Mouse (Mus musculus): ENCODE measurements around the gene Hdac9.

Gene Hdac9

DNA sequence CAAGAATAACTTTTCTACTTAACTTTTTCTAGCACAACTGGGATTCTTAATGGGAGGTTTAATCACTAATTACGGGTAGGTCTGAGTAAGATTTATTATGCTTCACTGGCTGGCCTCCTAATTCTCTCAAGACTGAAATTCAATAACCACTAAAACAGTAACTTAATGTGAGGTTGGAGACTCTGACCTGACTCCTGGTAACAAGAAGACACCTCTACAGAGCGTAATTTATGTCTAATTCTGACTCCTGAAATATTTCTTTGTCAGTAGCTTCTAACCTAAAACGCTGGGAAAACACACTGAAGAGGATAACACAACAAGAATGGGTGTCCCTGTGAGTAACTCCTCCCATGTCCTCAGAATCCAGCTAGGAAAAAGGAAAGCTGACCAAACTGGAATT is 508.8 kb downstream of the Hdac9 start:
- Histone ChIP-seq H3K27me3 (ENCODE audit: control insufficient read depth, insufficient read depth, low read length, poor library complexity, severe bottlenecking) (no peaks in the 10 kb centered on the region), H3K36me3 (ENCODE audit: control insufficient read depth, insufficient read depth, low read length, poor library complexity, severe bottlenecking) (peaks cover 6% of the 10 kb centered on the region; the same call in 1 of the 2 replicates)
- no peak for DNase-seq (ENCODE audit: low read depth, low spot score)

DNA sequence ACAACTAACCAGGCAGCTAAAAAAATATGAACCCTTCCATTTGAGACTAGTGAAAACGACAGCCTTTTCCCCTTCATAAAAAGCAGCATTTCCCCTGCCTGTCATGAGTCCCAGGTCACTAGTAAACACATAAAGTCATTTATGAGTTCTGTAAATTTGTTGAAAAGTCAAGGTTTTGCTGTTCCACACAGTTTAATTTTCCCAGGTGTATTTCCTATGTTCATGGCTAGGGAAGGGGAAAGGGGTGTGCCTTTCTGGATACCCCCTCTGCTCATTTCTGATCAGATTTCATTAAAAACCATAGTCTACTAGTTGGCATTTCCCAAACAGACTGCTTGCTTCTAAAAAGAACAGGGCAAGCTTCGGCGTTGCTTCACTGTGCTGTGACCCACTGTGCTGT is 509.8 kb downstream of the Hdac9 start:
- Histone ChIP-seq H3K36me3 (ENCODE audit: control insufficient read depth, insufficient read depth, low read length, poor library complexity, severe bottlenecking) (peaks cover 8% of the 10 kb centered on the region; the same call in 1 of the 2 replicates), H3K27me3 (ENCODE audit: control insufficient read depth, insufficient read depth, low read length, poor library complexity, severe bottlenecking) (no peaks in the 10 kb centered on the region)
- DNase-seq (ENCODE audit: low read depth, low spot score): no peak

DNA sequence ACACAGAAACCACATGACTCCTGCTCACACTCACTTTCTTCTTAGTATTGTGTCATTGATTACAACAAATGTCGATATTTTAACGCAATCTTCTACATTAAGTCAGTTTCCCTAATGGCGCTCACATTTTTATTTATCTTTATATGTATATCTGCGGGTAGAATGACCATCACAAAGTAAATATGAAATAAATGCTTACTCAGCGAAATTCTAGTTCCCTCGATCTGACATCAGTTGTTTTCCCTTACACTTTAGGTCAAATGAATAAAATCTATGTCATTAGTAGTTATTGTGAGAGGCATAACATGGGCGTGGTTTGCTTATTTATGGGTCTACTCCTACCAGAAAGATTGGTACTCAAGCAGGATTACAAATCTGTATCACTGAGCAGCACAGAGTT is 514.8 kb downstream of the Hdac9 start:
- H3K36me3 ChIP-seq (ENCODE audit: control insufficient read depth, insufficient read depth, low read length, poor library complexity, severe bottlenecking): peaks cover 7% of the 10 kb centered on the region; the same call in 1 of the 2 replicates
- H3K27me3 ChIP-seq (ENCODE audit: control insufficient read depth, insufficient read depth, low read length, poor library complexity, severe bottlenecking): no peaks in the 10 kb centered on the region
- no peak for DNase-seq (ENCODE audit: low read depth, low spot score)

DNA sequence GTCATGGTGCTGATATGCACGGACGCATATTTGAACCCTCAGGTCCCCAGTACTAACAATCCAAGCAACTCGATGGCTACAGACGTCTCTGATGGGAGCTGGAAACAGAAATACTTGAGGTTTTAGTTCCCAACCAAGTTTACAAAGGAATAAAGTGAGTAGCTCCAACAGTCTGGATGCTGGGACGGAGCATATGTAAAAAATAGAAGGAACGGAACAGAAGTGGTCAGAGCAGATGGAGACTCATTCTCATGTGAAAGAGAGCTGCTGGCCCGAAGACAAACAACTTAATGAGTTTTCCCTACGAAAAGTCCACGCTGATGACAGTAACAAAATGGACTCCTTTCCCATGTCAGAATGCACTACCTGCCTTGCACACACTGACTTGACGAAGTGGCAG is 518.3 kb downstream of the Hdac9 start:
- Histone ChIP-seq H3K27me3 (ENCODE audit: control insufficient read depth, insufficient read depth, low read length, poor library complexity, severe bottlenecking) (no peaks in the 10 kb centered on the region), H3K36me3 (ENCODE audit: control insufficient read depth, insufficient read depth, low read length, poor library complexity, severe bottlenecking) (peaks cover 7% of the 10 kb centered on the region; the same call in 1 of the 2 replicates)
- DNase-seq (ENCODE audit: low read depth, low spot score): no peak

DNA sequence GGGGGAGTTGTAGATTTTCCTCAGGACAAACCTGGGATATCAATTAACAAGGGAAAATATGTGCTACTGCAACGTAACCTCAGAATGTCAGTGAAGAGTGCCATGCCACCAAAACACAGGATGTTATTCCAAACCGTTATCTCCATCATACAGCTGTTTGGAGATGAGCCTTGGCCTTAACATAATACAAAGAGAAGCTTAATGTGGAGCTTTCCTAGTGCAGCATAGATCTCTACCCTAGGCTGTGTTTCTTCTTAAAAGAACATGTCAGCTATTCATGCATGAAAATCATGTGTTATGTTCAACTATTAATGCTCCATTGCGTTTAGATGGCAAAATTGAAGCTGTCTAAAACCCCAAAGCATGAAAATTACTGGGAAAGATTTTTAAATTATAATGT is 522.6 kb downstream of the Hdac9 start:
- no peak for DNase-seq (ENCODE audit: low read depth, low spot score)
- H3K27me3 ChIP-seq (ENCODE audit: control insufficient read depth, insufficient read depth, low read length, poor library complexity, severe bottlenecking): no peaks in the 10 kb centered on the region
- peaks cover 3% of the 10 kb centered on the region; the same call in 1 of the 2 replicates for H3K36me3 ChIP-seq (ENCODE audit: control insufficient read depth, insufficient read depth, low read length, poor library complexity, severe bottlenecking)

DNA sequence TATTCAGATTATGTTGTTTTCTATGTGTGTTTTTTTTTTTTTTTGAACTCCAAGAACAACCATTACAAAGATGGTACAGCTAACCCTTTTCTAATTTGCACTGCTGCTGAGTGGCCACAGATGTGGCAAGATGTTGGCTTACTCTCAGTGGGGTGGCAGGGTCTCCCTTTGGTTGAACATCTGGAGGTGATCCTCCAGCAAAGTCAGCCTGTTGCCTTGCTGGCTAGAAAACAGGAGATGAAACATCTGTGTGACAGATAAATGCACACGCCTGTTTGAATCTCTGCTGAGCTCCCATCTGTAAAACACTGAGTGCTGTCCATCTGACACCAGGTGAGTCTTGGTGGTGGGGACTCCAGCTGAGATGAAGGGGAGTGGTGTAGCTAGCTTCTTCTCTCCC is 537.2 kb downstream of the Hdac9 start:
- 0 out of 2 replicates have a peak, but pooled peaks cover 1% of the 10 kb centered on the region for H3K36me3 ChIP-seq (ENCODE audit: control insufficient read depth, insufficient read depth, low read length, poor library complexity, severe bottlenecking)
- no peaks in the 10 kb centered on the region for H3K27me3 ChIP-seq (ENCODE audit: control insufficient read depth, insufficient read depth, low read length, poor library complexity, severe bottlenecking)
- DNase-seq (ENCODE audit: low read depth, low spot score): no peak

DNA sequence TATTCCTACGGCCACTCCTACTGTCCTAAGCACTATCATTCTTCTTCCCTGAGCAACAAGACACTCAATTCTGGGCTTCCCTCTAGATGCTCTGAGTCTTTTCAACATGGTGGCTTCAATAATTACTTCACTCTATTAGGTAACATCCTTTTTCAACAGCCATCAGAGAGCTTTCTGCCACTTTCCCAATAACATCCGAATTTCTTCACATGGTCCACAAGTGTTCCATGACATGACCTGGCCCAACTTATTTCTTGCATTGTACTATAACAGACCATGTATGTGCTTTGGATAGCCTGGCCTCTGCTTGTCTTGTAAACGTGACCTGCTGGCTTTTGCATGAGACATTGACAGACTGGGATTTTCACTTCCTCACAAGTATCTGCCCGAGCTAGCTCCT is 538.3 kb downstream of the Hdac9 start:
- 0 out of 2 replicates have a peak, but pooled peaks cover 1% of the 10 kb centered on the region for H3K36me3 ChIP-seq (ENCODE audit: control insufficient read depth, insufficient read depth, low read length, poor library complexity, severe bottlenecking)
- no peak for DNase-seq (ENCODE audit: low read depth, low spot score)
- no peaks in the 10 kb centered on the region for H3K27me3 ChIP-seq (ENCODE audit: control insufficient read depth, insufficient read depth, low read length, poor library complexity, severe bottlenecking)

DNA sequence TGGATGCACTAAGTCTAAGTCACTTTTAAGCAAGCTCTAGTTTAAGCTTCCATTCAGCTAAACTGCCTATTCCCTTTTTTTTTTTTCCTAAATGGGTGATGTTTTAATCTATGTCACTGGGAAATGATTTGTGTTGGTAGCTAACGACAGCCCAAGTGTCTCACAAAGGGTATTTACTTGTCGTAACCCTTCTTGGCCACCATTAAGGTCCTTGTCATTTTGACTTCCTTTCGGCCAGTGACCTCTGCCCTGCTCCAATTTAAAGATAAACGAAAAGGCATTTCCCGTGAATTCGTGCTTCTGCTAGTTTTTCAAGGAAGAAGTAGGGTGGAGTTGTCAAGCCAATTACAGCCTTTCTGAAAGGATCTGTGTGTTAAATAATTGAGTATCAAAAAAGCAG is 565.0 kb downstream of the Hdac9 start:
- no peaks in the 10 kb centered on the region for H3K36me3 ChIP-seq (ENCODE audit: control insufficient read depth, insufficient read depth, low read length, poor library complexity, severe bottlenecking)
- H3K27me3 ChIP-seq (ENCODE audit: control insufficient read depth, insufficient read depth, low read length, poor library complexity, severe bottlenecking): no peaks in the 10 kb centered on the region
- no peak for DNase-seq (ENCODE audit: low read depth, low spot score)

DNA sequence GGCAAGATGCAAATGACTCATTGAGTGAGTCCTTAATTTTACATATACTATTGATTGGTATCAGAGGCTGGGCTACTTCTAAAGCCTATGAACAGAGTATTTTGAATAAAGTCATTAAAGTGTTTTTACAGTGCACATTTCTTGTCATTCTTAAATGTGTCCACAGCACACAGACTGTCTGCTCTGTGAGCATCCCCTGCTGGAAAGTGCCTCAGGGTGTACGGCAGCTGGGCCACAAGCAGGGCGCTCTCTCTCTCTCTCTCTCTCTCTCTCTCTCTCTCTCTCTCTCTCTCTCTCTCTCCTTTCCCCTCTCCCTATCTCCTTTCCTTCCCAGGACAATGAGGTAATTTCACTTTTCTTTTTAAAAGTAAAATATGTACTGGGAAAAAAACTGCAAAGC is 569.4 kb downstream of the Hdac9 start:
- DNase-seq (ENCODE audit: low read depth, low spot score): no peak
- H3K36me3 ChIP-seq (ENCODE audit: control insufficient read depth, insufficient read depth, low read length, poor library complexity, severe bottlenecking): no peaks in the 10 kb centered on the region
- no peaks in the 10 kb centered on the region for H3K27me3 ChIP-seq (ENCODE audit: control insufficient read depth, insufficient read depth, low read length, poor library complexity, severe bottlenecking)

DNA sequence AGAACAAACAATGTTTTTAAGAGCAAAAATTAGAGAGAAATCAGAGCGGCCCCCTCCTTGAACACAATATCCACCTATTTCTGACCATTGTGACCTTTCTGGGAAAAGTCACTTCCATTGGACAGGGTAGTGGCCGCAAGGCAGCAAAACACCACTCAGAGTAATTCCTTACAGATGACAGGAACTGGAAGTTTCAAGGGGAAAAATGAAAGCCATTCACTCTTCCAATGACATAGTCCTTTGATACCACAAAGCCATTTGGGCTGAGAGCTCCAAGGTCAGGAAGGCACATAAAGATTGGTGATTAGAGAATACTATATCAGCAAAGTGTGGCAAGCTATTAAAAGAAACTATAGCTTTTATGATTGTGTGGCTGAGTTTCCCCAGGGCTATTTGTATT is 574.1 kb downstream of the Hdac9 start:
- Histone ChIP-seq H3K36me3 (ENCODE audit: control insufficient read depth, insufficient read depth, low read length, poor library complexity, severe bottlenecking) (no peaks in the 10 kb centered on the region), H3K27me3 (ENCODE audit: control insufficient read depth, insufficient read depth, low read length, poor library complexity, severe bottlenecking) (no peaks in the 10 kb centered on the region)
- DNase-seq (ENCODE audit: low read depth, low spot score): no peak

DNA sequence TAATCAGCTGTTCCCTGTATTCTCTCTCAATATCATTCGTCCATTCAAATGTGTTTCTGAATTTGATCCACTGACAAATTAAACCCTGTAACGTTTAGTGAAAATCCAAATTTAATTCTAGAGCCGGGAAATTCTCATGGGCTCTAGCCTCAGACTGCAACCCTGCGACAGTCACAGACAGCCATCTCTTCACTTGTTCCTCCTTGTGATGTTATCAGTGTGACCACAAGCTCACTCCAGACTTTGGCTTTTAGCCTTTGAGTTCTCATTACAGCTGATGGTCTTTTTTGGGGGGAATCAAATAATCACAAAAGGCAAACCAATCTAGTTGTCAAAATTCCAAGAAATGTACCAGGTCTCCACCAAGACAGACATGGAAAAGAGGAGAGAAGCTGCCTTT is 578.0 kb downstream of the Hdac9 start:
- H3K27me3 ChIP-seq (ENCODE audit: control insufficient read depth, insufficient read depth, low read length, poor library complexity, severe bottlenecking): no peaks in the 10 kb centered on the region
- no peak for DNase-seq (ENCODE audit: low read depth, low spot score)
- no peaks in the 10 kb centered on the region for H3K36me3 ChIP-seq (ENCODE audit: control insufficient read depth, insufficient read depth, low read length, poor library complexity, severe bottlenecking)

DNA sequence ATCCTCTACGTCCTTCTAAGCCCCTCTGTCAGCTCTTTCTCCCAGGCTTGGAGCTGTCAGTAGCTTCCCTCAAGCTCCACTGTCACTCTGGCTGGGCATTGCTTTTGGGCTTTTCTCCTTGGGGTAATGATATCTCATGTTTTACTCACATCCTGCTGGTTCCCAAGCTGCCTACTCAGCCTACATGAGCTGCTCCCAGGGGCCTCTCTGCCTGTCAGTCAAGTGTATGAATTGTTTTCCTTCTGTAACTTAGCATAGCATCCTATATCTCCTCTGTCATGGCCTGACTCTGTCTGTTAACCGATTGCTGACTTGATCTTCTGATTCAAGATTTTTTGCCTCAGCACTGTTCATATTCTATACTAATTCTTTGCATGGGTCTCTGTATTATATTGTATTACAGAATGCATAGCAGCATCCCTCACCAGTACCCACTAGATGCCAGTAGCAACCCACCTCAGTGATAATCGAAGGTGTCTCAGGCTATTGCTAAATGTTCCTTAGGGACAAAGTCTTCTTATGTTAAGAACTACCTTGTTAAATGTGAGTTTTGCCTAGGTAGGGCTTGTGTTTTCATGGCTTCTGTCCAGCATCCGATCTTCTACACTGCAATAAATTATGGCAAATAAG is 582.3 kb downstream of the Hdac9 start:
- no peaks in the 10 kb centered on the region for H3K36me3 ChIP-seq (ENCODE audit: control insufficient read depth, insufficient read depth, low read length, poor library complexity, severe bottlenecking)
- no peak for DNase-seq (ENCODE audit: low read depth, low spot score)
- no peaks in the 10 kb centered on the region for H3K27me3 ChIP-seq (ENCODE audit: control insufficient read depth, insufficient read depth, low read length, poor library complexity, severe bottlenecking)

DNA sequence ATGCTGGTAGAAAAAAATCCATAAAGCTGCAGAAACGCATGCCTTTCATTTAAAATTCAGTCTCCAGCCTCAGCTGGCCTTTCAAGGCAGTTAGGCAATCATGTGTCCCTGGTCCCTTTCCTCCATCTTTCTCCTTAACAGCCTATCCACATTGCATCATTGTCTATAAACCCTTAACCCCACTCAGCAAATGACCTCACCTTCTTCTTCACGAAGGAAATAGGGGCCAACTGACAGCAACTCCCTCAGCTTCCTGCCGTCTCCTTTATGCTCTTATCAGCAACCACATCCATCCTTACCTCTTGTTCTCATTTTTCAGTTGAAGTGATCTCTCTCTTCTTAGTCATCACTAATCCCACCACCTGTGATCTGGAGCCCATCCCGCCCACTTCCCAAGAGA is 584.0 kb downstream of the Hdac9 start:
- no peaks in the 10 kb centered on the region for H3K27me3 ChIP-seq (ENCODE audit: control insufficient read depth, insufficient read depth, low read length, poor library complexity, severe bottlenecking)
- no peak for DNase-seq (ENCODE audit: low read depth, low spot score)

DNA sequence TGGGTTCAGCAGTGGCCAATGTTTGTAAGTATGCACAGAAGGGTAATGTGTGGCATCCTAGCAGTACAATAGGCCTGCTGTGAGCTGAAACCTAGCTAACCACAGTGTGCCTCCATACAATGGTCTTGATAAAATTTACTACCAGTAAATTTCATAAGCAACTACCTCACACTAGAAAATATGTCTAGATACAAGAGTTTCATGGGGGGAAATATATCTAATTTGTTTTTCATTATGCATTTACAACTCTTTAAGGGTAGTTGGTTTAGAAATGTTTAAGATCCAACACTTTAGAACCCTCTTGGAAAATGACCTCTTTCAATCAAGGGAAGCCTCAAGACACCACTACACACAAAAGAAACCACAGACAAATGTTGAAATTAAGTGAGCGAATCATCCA is 589.8 kb downstream of the Hdac9 start:
- no peak for DNase-seq (ENCODE audit: low read depth, low spot score)
- Histone ChIP-seq H3K36me3 (ENCODE audit: control insufficient read depth, insufficient read depth, low read length, poor library complexity, severe bottlenecking) (no peaks in the 10 kb centered on the region), H3K27me3 (ENCODE audit: control insufficient read depth, insufficient read depth, low read length, poor library complexity, severe bottlenecking) (no peaks in the 10 kb centered on the region)

More for the DNA sequence above, 584.0 kb downstream of the Hdac9 start:
- H3K36me3 ChIP-seq (ENCODE audit: control insufficient read depth, insufficient read depth, low read length, poor library complexity, severe bottlenecking): no peaks in the 10 kb centered on the region

DNA sequence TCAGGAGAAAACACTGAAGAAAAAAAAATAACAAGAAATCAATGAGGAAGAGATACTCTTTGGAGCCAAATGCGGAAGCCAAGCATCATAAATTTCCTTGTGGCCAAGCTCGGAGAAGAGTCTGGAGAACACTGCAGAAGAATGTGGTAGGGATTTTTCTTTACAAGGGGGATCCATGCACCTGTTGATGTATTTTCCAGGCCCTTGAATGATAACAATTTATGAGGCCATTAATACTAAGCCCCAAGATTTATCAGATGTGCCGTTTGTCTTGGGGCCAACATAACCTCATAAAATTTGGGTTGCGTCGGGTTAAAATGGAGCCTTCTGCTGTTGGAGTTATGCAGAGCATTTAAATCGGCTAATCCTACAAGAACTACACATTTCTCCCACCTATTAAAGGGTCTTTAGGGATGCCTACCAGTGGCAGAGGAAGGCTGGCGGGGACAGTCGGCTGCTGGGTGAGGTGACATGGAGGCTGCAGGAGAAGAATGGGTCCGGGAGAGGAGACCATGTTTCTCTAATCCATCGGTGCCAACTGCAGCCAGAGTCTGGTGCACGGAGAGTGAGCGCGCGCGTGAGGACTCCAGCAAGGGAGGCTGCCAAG is 604.7 kb downstream of the Hdac9 start:
- no peak for DNase-seq (ENCODE audit: low read depth, low spot score)
- no peaks in the 10 kb centered on the region for H3K36me3 ChIP-seq (ENCODE audit: control insufficient read depth, insufficient read depth, low read length, poor library complexity, severe bottlenecking)
- no peaks in the 10 kb centered on the region for H3K27me3 ChIP-seq (ENCODE audit: control insufficient read depth, insufficient read depth, low read length, poor library complexity, severe bottlenecking)

DNA sequence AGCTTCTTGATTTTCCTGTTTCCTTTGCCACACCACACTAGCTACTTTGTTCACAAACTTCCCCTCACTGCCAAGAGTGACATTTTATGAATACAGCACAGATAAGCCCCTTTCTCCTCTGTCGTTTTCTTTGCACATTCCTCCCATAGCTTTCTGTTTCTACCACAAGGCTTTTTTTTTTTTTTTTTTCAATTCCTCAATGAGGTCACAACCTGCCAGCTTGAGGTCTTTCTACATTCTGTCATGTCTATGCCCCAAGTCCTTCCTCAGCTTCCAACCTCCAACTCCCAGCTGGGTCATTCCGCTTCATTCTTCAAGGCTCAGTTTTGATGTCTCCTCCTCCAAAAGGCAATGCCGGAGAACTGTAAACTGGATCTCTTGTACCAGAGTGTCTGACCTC is 611.4 kb downstream of the Hdac9 start:
- Histone ChIP-seq H3K36me3 (ENCODE audit: control insufficient read depth, insufficient read depth, low read length, poor library complexity, severe bottlenecking) (no peaks in the 10 kb centered on the region), H3K27me3 (ENCODE audit: control insufficient read depth, insufficient read depth, low read length, poor library complexity, severe bottlenecking) (no peaks in the 10 kb centered on the region)
- no peak for DNase-seq (ENCODE audit: low read depth, low spot score)
